Mouse (Mus musculus): ENCODE measurements around the gene Adh7. TPM values are rescaled to one million over a fixed set of nuclear protein-coding genes. Genes with fewer than 3 reads are reported as not detected.

Adh7 gene
- polyA plus RNA-seq, 1 experiment, result 8.1 TPM

- H3K4me3 ChIP-seq, result no peak overlapping the region
- H3K36me3 ChIP-seq (ENCODE audit: control insufficient read depth, insufficient read depth), result peaks cover 47% of the 10 kb centered on the region
- TF ChIP-seq REST (IDR thresholded peaks at IDR 0.05; ENCODE audit: insufficient read depth, insufficient read length) (no peak), CEBPB (IDR thresholded peaks at IDR 0.05; ENCODE audit: insufficient read depth, poor library complexity, severe bottlenecking) (no peak)
- no peak overlapping the region for H3K4me2 ChIP-seq (ENCODE audit: low read depth)
- no peaks in the 10 kb centered on the region for H3K79me2 ChIP-seq (ENCODE audit: control insufficient read depth, insufficient read depth)
- no peaks in the 10 kb centered on the region for H3K27me3 ChIP-seq (ENCODE audit: control insufficient read depth, insufficient read depth, insufficient read length)
- H3ac ChIP-seq (ENCODE audit: control insufficient read depth, insufficient read length), result no peak overlapping the region
Observed at GRCm38 (mm10) chr3:138229448-138229847, 11.9 kb downstream of the Adh7 start.

- no peak overlapping the region for H3ac ChIP-seq (ENCODE audit: control insufficient read depth, insufficient read length)
- TF ChIP-seq MYOG (IDR thresholded peaks at IDR 0.05; ENCODE audit: control insufficient read depth in 1 of 3, insufficient read depth in 1 of 3, insufficient read length in 2 of 3, low read depth in 2 of 3) (no peak), USF1 (IDR thresholded peaks at IDR 0.05; ENCODE audit: low read depth) (no peak), POLR2A (IDR thresholded peaks at IDR 0.05; ENCODE audit: insufficient read length, low read depth) (no peak), REST (IDR thresholded peaks at IDR 0.05; ENCODE audit: insufficient read depth, insufficient read length) (no peak), CEBPB (IDR thresholded peaks at IDR 0.05; ENCODE audit: insufficient read depth, poor library complexity, severe bottlenecking) (no peak), POLR2AphosphoS2 (IDR thresholded peaks at IDR 0.05; ENCODE audit: insufficient read length, low read depth) (no peak), MAX (IDR thresholded peaks at IDR 0.05; ENCODE audit: low read depth) (no peak), MYOD1 (IDR thresholded peaks at IDR 0.05; ENCODE audit: control insufficient read depth in 1 of 3, insufficient read length in 2 of 3, low read depth in 2 of 3) (no peak), SRF (IDR thresholded peaks at IDR 0.05; ENCODE audit: control insufficient read depth, insufficient read length, low read depth) (no peak), E2F4 (IDR thresholded peaks at IDR 0.05; ENCODE audit: insufficient read depth) (no peak), TCF3 (IDR thresholded peaks at IDR 0.05; ENCODE audit: insufficient read length, low read depth) (no peak)
- no peaks in the 10 kb centered on the region for H3K27me3 ChIP-seq (ENCODE audit: control insufficient read depth, insufficient read depth, insufficient read length)
- H3K36me3 ChIP-seq (ENCODE audit: control insufficient read depth, insufficient read depth), result peaks cover 40% of the 10 kb centered on the region
- no peak overlapping the region for H3K4me2 ChIP-seq (ENCODE audit: low read depth)
- H3K79me2 ChIP-seq (ENCODE audit: control insufficient read depth, insufficient read depth), result no peaks in the 10 kb centered on the region
- H3K4me3 ChIP-seq, result no peak overlapping the region
Observed at GRCm38 (mm10) chr3:138230266-138230665, 12.7 kb downstream of the Adh7 start.

DNA sequence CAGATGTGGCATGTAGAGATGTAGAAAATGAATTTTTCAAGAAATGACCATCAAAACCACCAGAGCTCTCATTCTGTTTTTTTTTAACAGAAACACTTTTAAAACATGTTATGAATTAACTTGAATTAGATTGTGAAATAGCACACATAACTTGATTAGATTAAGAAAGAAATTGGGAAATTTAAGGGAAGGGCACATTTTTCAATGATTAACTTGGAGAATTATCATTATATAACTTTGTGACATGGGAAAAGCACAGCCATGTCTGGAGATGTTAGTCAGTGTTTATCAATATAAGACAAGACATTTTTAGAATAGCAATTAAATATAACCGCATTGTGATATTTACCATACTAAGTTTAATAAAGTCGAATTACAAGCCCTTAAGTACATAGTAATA is 14.0 kb downstream of the Adh7 start:
- no peak overlapping the region for H3ac ChIP-seq (ENCODE audit: control insufficient read depth, insufficient read length)
- no peaks in the 10 kb centered on the region for H3K27me3 ChIP-seq (ENCODE audit: control insufficient read depth, insufficient read depth, insufficient read length)
- TF ChIP-seq E2F4 (IDR thresholded peaks at IDR 0.05; ENCODE audit: insufficient read depth), result no peak
- no peak for TF ChIP-seq POLR2A (IDR thresholded peaks at IDR 0.05; ENCODE audit: insufficient read length, low read depth)
- no peak for TF ChIP-seq REST (IDR thresholded peaks at IDR 0.05; ENCODE audit: insufficient read depth, insufficient read length)
- TF ChIP-seq USF1 (IDR thresholded peaks at IDR 0.05; ENCODE audit: low read depth), result no peak
- TF ChIP-seq CEBPB (IDR thresholded peaks at IDR 0.05; ENCODE audit: insufficient read depth, poor library complexity, severe bottlenecking), result no peak
- no peak for TF ChIP-seq TCF3 (IDR thresholded peaks at IDR 0.05; ENCODE audit: insufficient read length, low read depth)
- TF ChIP-seq MYOG (IDR thresholded peaks at IDR 0.05; ENCODE audit: control insufficient read depth in 1 of 3, insufficient read depth in 1 of 3, insufficient read length in 2 of 3, low read depth in 2 of 3), result no peak
- no peak for TF ChIP-seq MYOD1 (IDR thresholded peaks at IDR 0.05; ENCODE audit: control insufficient read depth in 1 of 3, insufficient read length in 2 of 3, low read depth in 2 of 3)
- no peak for TF ChIP-seq MAX (IDR thresholded peaks at IDR 0.05; ENCODE audit: low read depth)
- TF ChIP-seq TCF12 (IDR thresholded peaks at IDR 0.05; ENCODE audit: insufficient read depth, poor library complexity, severe bottlenecking), result no peak
- H3K36me3 ChIP-seq (ENCODE audit: control insufficient read depth, insufficient read depth), result peaks cover 32% of the 10 kb centered on the region
- H3K4me3 ChIP-seq, result no peak overlapping the region
- no peak overlapping the region for H3K4me2 ChIP-seq (ENCODE audit: low read depth)
- H3K79me2 ChIP-seq (ENCODE audit: control insufficient read depth, insufficient read depth), result no peaks in the 10 kb centered on the region

DNA sequence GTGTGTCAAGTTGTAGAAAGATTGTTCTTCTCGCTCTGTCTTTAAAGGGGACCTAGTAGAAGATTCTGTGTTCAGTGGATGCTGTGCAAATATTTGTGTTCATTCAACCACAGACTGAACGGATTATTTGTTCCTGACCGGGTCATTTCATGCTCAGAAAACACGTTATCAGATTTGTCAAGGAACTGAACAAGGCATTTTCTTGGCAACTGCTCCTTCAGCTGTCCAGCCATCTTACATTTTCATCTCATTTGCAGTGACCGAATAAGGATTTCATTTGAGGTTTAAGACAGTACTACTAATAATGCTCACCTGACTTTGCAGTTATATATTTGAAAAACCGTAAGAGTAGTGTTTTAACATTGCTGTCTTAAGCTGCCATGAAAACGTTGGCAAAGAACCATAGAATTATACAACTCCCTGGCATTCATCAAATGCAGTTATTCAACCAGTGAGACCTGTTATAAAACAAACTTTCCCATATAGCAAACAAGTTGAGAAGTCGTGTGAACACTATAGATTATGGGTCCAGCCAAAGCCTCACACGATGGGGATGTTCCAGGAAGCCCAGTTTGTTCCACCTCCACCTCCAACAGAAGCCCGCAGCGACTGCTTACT is 19.1 kb downstream of the Adh7 start:
- H3K4me3 ChIP-seq, result no peak overlapping the region
- H3K36me3 ChIP-seq (ENCODE audit: control insufficient read depth, insufficient read depth), result no peaks in the 10 kb centered on the region
- TF ChIP-seq REST (IDR thresholded peaks at IDR 0.05; ENCODE audit: insufficient read depth, insufficient read length) (no peak), POLR2AphosphoS2 (IDR thresholded peaks at IDR 0.05; ENCODE audit: insufficient read length, low read depth) (no peak)
- no peaks in the 10 kb centered on the region for H3K79me2 ChIP-seq (ENCODE audit: control insufficient read depth, insufficient read depth)
- no peaks in the 10 kb centered on the region for H3K27me3 ChIP-seq (ENCODE audit: control insufficient read depth, insufficient read depth, insufficient read length)
- H3ac ChIP-seq (ENCODE audit: control insufficient read depth, insufficient read length), result no peak overlapping the region
- H3K4me2 ChIP-seq (ENCODE audit: low read depth), result no peak overlapping the region

DNA sequence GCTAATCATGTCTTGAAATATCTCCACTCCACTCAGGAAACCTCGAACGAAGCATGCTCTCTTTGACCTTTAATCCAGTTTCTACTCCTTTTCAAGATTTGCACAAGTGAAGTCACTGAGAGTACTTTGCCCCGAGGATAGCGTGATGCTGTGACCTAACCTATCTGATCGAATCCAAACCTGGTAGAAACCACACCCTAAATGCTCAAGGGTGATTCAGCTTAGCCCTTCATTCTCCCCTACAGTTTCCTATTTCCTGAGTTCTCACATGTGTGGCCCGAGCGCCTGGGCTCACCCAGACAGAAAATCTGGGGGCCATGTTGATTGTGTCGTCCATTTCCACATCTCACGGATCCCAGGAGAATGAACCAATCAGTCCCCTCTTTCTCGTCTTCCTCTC is 20.5 kb downstream of the Adh7 start:
- H3K4me3 ChIP-seq, result no peak overlapping the region
- no peak overlapping the region for H3ac ChIP-seq (ENCODE audit: control insufficient read depth, insufficient read length)
- peaks cover 5% of the 10 kb centered on the region for H3K27me3 ChIP-seq (ENCODE audit: control insufficient read depth, insufficient read depth, insufficient read length)
- TF ChIP-seq POLR2AphosphoS2 (IDR thresholded peaks at IDR 0.05; ENCODE audit: insufficient read length, low read depth) (no peak), POLR2A (IDR thresholded peaks at IDR 0.05; ENCODE audit: insufficient read length, low read depth) (no peak), USF1 (IDR thresholded peaks at IDR 0.05; ENCODE audit: low read depth) (no peak), TCF3 (IDR thresholded peaks at IDR 0.05; ENCODE audit: insufficient read length, low read depth) (no peak), TCF12 (IDR thresholded peaks at IDR 0.05; ENCODE audit: insufficient read depth, poor library complexity, severe bottlenecking) (no peak), E2F4 (IDR thresholded peaks at IDR 0.05; ENCODE audit: insufficient read depth) (no peak), CEBPB (IDR thresholded peaks at IDR 0.05; ENCODE audit: insufficient read depth, poor library complexity, severe bottlenecking) (no peak), MYOD1 (IDR thresholded peaks at IDR 0.05; ENCODE audit: control insufficient read depth in 1 of 3, insufficient read length in 2 of 3, low read depth in 2 of 3) (no peak), MAX (IDR thresholded peaks at IDR 0.05; ENCODE audit: low read depth) (no peak), MYOG (IDR thresholded peaks at IDR 0.05; ENCODE audit: control insufficient read depth in 1 of 3, insufficient read depth in 1 of 3, insufficient read length in 2 of 3, low read depth in 2 of 3) (no peak), SRF (IDR thresholded peaks at IDR 0.05; ENCODE audit: control insufficient read depth, insufficient read length, low read depth) (no peak), REST (IDR thresholded peaks at IDR 0.05; ENCODE audit: insufficient read depth, insufficient read length) (no peak)
- H3K4me2 ChIP-seq (ENCODE audit: low read depth), result no peak overlapping the region
- no peaks in the 10 kb centered on the region for H3K79me2 ChIP-seq (ENCODE audit: control insufficient read depth, insufficient read depth)
- H3K36me3 ChIP-seq (ENCODE audit: control insufficient read depth, insufficient read depth), result no peaks in the 10 kb centered on the region
